Comparison of ENCODE assay signal across 17 mouse cellular contexts in the genomic region with DNA sequence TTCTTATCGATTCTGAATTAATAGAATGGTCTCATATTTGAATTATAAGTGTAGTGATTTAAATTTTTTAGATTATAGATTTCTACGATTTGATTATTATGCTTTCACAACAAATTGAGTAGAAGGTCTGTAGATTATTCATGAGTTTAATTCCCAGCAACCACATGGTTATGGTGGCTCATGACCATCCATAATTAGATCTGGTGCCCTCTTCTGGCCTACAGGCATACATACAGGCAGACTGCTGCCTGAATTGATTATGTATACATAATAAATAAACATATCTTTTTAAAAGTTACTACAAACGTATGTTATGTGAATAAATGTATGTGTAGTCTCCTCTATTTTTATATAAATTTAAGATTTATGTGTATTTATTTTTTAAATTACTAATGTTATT.
DNase-seq lines count a peak whose midpoint lies in the region; ATAC-seq and TF ChIP-seq lines count a peak whose summit lies in the region.
"Had no signal": no experiment of that assay in that cellular context is flagged by ENCODE, and none has a peak within 500 bp of the region (broad histone marks: within the 10 kb centered on the region; RNA-seq: fewer than 3 reads in every experiment).

No protein-coding gene starts in this region.

- peak; percentile 60; the same call in 1 of the 2 replicates for ATAC-seq in forebrain, embryonic 12.5 days (ENCODE audit: low FRiP score)
- ATAC-seq in lung, embryonic 14.5 days (ENCODE audit: insufficient read depth): no peak
- ATAC-seq in Patski: no peak
- no peak for ATAC-seq in heart, embryonic 11.5 days (replicated peaks; ENCODE audit: insufficient number of reproducible peaks, low FRiP score, low TSS enrichment)
- ATAC-seq: CD4-positive, CD25-positive, alpha-beta regulatory T cell, adult 4 months had no signal

- DNase-seq in forebrain, embryonic 10.5 days (ENCODE audit: extremely low spot score, low spot score): no peak
- DNase-seq in lung, embryonic 14.5 days: peak; percentile 39
- no peak for DNase-seq in lung, postnatal 4 days
- no peak for DNase-seq in Patski (ENCODE audit: low read depth, low spot score)
- DNase-seq in retina, embryonic 14.5 days (ENCODE audit: low spot score): peak; percentile 47
- no peak for DNase-seq in thymus, adult 18-20 months
- DNase-seq: cerebellum, adult 9-10 months; gastrocnemius, adult 2 months; kidney, postnatal 14 days; lung, postnatal 14 days had no signal

- H3K27ac ChIP-seq in forebrain, embryonic 12.5 days: no peak overlapping the region
- no peak overlapping the region for H3K27ac ChIP-seq in forebrain, embryonic 10.5 days
- H3K27ac ChIP-seq in lung, embryonic 14.5 days (ENCODE audit: low read depth): no peak overlapping the region
- H3K27ac ChIP-seq in heart, embryonic 11.5 days (ENCODE audit: low read depth, low read length): no peak overlapping the region
- H3K27ac ChIP-seq: gastrocnemius, adult 2 months; limb, embryonic 15.5 days had no signal

- POLR2A ChIA-PET in Patski (lab: Charles Lee): no interaction called here

- no peaks in the 10 kb centered on the region for H3K36me3 ChIP-seq in forebrain, embryonic 12.5 days (replicated peaks)
- no peaks in the 10 kb centered on the region for H3K36me3 ChIP-seq in forebrain, embryonic 10.5 days (replicated peaks)
- H3K36me3 ChIP-seq in lung, embryonic 14.5 days (ENCODE audit: insufficient read depth): no peaks in the 10 kb centered on the region
- H3K36me3 ChIP-seq in heart, embryonic 11.5 days (ENCODE audit: control insufficient read depth, insufficient read depth, low read length): no peaks in the 10 kb centered on the region
- H3K36me3 ChIP-seq: heart, embryonic 12.5 days; limb, embryonic 15.5 days had no signal

- H3K4me3 ChIP-seq in forebrain, embryonic 12.5 days (replicated peaks): no peak overlapping the region
- no peak overlapping the region for H3K4me3 ChIP-seq in forebrain, embryonic 10.5 days
- H3K4me3 ChIP-seq in lung, embryonic 14.5 days (ENCODE audit: low read depth, low read length): no peak overlapping the region
- H3K4me3 ChIP-seq in heart, embryonic 11.5 days (ENCODE audit: low read depth, low read length): no peak overlapping the region
- H3K4me3 ChIP-seq: erythroblast, embryonic 14.5 days; gastrocnemius, adult 2 months; heart, embryonic 12.5 days; limb, embryonic 15.5 days; myocyte had no signal

- CTCF ChIA-PET in Patski (lab: Charles Lee): no interaction called here

- in situ Hi-C loops in Patski (cut with MboI; ENCODE audit: low pct_unique_long_range_greater_than_20kb): no loop called here

- no peak overlapping the region for H3K9ac ChIP-seq in forebrain, embryonic 12.5 days
- H3K9ac ChIP-seq in lung, embryonic 14.5 days: no peak overlapping the region
- no peak overlapping the region for H3K9ac ChIP-seq in heart, embryonic 11.5 days (ENCODE audit: low read depth, low read length)
- H3K9ac ChIP-seq: heart, embryonic 12.5 days; limb, embryonic 15.5 days had no signal

- peak; percentile 48 for TF ChIP-seq CTCF in lung, embryonic 14.5 days (IDR thresholded peaks at IDR 0.05; ENCODE audit: low read depth)
- TF ChIP-seq CTCF in Patski (IDR thresholded peaks at IDR 0.05): peak; percentile 14

- H3K4me2 ChIP-seq in forebrain, embryonic 12.5 days: no peak overlapping the region
- H3K4me2 ChIP-seq in lung, embryonic 14.5 days: no peak overlapping the region
- no peak overlapping the region for H3K4me2 ChIP-seq in heart, embryonic 11.5 days
- H3K4me2 ChIP-seq: heart, embryonic 12.5 days; limb, embryonic 15.5 days had no signal

- no peaks in the 10 kb centered on the region for H3K27me3 ChIP-seq in forebrain, embryonic 12.5 days
- H3K27me3 ChIP-seq in forebrain, embryonic 10.5 days (ENCODE audit: poor library complexity, severe bottlenecking): no peaks in the 10 kb centered on the region
- no peaks in the 10 kb centered on the region for H3K27me3 ChIP-seq in lung, embryonic 14.5 days (ENCODE audit: insufficient read depth, low read length)
- H3K27me3 ChIP-seq in Patski: no peaks in the 10 kb centered on the region
- H3K27me3 ChIP-seq in heart, embryonic 11.5 days (ENCODE audit: control insufficient read depth, insufficient read depth, low read length): no peaks in the 10 kb centered on the region
- H3K27me3 ChIP-seq: heart, embryonic 12.5 days; limb, embryonic 15.5 days had no signal

- WGBS in forebrain, embryonic 12.5 days: 61% methylated on average over 3 of the region's 3 CpGs
- 68% methylated on average over 3 of the region's 3 CpGs for WGBS in forebrain, embryonic 10.5 days
- WGBS in lung, embryonic 14.5 days: 62% methylated on average over 3 of the region's 3 CpGs
- WGBS in heart, embryonic 11.5 days (ENCODE audit: insufficient replicate concordance): 54% methylated on average over 3 of the region's 3 CpGs

- no peaks in the 10 kb centered on the region for H3K9me3 ChIP-seq in forebrain, embryonic 12.5 days
- no peaks in the 10 kb centered on the region for H3K9me3 ChIP-seq in forebrain, embryonic 10.5 days
- H3K9me3 ChIP-seq in lung, embryonic 14.5 days (ENCODE audit: low read depth, low read length): no peaks in the 10 kb centered on the region
- H3K9me3 ChIP-seq in heart, embryonic 11.5 days (replicated peaks; ENCODE audit: control insufficient read depth, low read length): no peaks in the 10 kb centered on the region
- H3K9me3 ChIP-seq: limb, embryonic 15.5 days had no signal

- H3K4me1 ChIP-seq in forebrain, embryonic 12.5 days: no peaks in the 10 kb centered on the region
- no peaks in the 10 kb centered on the region for H3K4me1 ChIP-seq in forebrain, embryonic 10.5 days
- no peaks in the 10 kb centered on the region for H3K4me1 ChIP-seq in lung, embryonic 14.5 days (ENCODE audit: insufficient read depth)
- H3K4me1 ChIP-seq in heart, embryonic 11.5 days (ENCODE audit: control insufficient read depth, insufficient read depth, low read length): no peaks in the 10 kb centered on the region
- H3K4me1 ChIP-seq: heart, embryonic 12.5 days; limb, embryonic 15.5 days had no signal

Comparison
In these comparisons a context has a peak if more than half of its experiments do, and no peak if none do; other contexts are left out.
1. DNase-seq: peak in lung, embryonic 14.5 days (single experiment) and retina, embryonic 14.5 days (single experiment); none in forebrain, embryonic 10.5 days (single experiment), lung, postnatal 4 days (0 of 2), Patski (single experiment) and thymus, adult 18-20 months (0 of 2).